Mouse (Mus musculus) spleen, adult 18-20 months (tissue): Measurements from ENCODE around the gene D430042O09Rik.

Experiments
- DNase-seq, 2 experiments: peaks; one replicate each; pipeline ENCODE4 v3.0.0; 2022; ENCODE audit warnings: mixed read lengths in 2 of 2

The D430042O09Rik gene

GRCm38 (mm10) chr7:125878040-125878439 lies 170.4 kb downstream of the D430042O09Rik start:
- no peak for DNase-seq

GRCm38 (mm10) chr7:125883232-125883631 lies 175.5 kb downstream of the D430042O09Rik start:
- no peak for DNase-seq

- no peak for DNase-seq
These were observed 178.5 kb downstream of the D430042O09Rik start for GRCm38 (mm10) chr7:125886116-125886680.

GRCm38 (mm10) chr7:125887124-125887523 lies 179.4 kb downstream of the D430042O09Rik start:
- no peak for DNase-seq

GRCm38 (mm10) chr7:125887761-125888160 lies 180.1 kb downstream of the D430042O09Rik start:
- no peak for DNase-seq

GRCm38 (mm10) chr7:125888373-125888772 lies 180.7 kb downstream of the D430042O09Rik start:
- no peak for DNase-seq

- DNase-seq, result no peak
These were observed 185.9 kb downstream of the D430042O09Rik start for GRCm38 (mm10) chr7:125893621-125894020.

- DNase-seq, result no peak
These were observed 189.4 kb downstream of the D430042O09Rik start for GRCm38 (mm10) chr7:125897059-125897458.

GRCm38 (mm10) chr7:125899036-125899435 lies 191.3 kb downstream of the D430042O09Rik start:
- no peak for DNase-seq

GRCm38 (mm10) chr7:125899916-125900315 lies 192.2 kb downstream of the D430042O09Rik start:
- no peak for DNase-seq

GRCm38 (mm10) chr7:125900386-125901161 lies 192.9 kb downstream of the D430042O09Rik start:
- no peak for DNase-seq

- DNase-seq, result peak; percentile 35 to 50
These were observed 213.1 kb downstream of the D430042O09Rik start for GRCm38 (mm10) chr7:125920801-125921200.

- DNase-seq, result no peak
These were observed 216.4 kb downstream of the D430042O09Rik start for GRCm38 (mm10) chr7:125924044-125924443.
